Mouse (Mus musculus): ENCODE results near the gene D230025D16Rik. TPM values are rescaled to one million over a fixed set of nuclear protein-coding genes. Genes with fewer than 3 reads are reported as not detected.

D230025D16Rik gene
- total RNA-seq, 2 experiments from 2014 or later = 31.7 to 32.1 TPM

Other genes with a start within 250 kb of the D230025D16Rik start
- gene Ces2h, start 224.3 kb upstream of the D230025D16Rik start, total RNA-seq (2021) = not detected
- gene Ces3a, start 176.5 kb upstream of the D230025D16Rik start, total RNA-seq (2021) = not detected
- not detected for gene Ces3b, start 141.4 kb upstream of the D230025D16Rik start, total RNA-seq (2021)
- not detected for gene Ces4a, start 93.3 kb upstream of the D230025D16Rik start, total RNA-seq (2021)
- gene Cbfb, start 54.5 kb upstream of the D230025D16Rik start, total RNA-seq (2021) = 10 to 100 TPM; 20.7 to 23.1 TPM
- 1 to 10 TPM; 2.6 to 4.8 TPM for gene B3gnt9, start 30.0 kb downstream of the D230025D16Rik start, total RNA-seq (2021)
- 1 to 10 TPM; 6.7 to 7.9 TPM for gene Tradd, start 39.5 kb downstream of the D230025D16Rik start, total RNA-seq (2021)
- gene Fbxl8, start 39.5 kb downstream of the D230025D16Rik start, total RNA-seq (2021) = under 1 TPM; 0.80 to 0.83 TPM
- 1 to 10 TPM; 1.5 to 2.3 TPM for gene Hsf4, start 44.7 kb downstream of the D230025D16Rik start, total RNA-seq (2021)
- gene Nol3, start 51.0 kb downstream of the D230025D16Rik start, total RNA-seq (2021) = 1 to 10 TPM; 4.5 to 5.1 TPM
- 10 to 100 TPM; 31.7 to 38.2 TPM for gene 4931428F04Rik, start 64.7 kb downstream of the D230025D16Rik start, total RNA-seq (2021)
- gene Exoc3l, start 71.0 kb downstream of the D230025D16Rik start, total RNA-seq (2021) = 1 to 10 TPM; 1.7 to 2.0 TPM
- 10 to 100 TPM; 31.5 to 32.1 TPM for gene E2f4, start 72.5 kb downstream of the D230025D16Rik start, total RNA-seq (2021)
- under 1 TPM; 0.31 to 0.91 TPM for gene Elmo3, start 80.5 kb downstream of the D230025D16Rik start, total RNA-seq (2021)
- gene Lrrc29, start 101.1 kb downstream of the D230025D16Rik start, total RNA-seq (2021) = 1 to 10 TPM; 5.1 to 6.9 TPM
- 10 to 100 TPM; 42.2 to 43.1 TPM for gene Tmem208, start 101.2 kb downstream of the D230025D16Rik start, total RNA-seq (2021)
- 1 to 10 TPM; 2.8 to 2.9 TPM for gene Fhod1, start 122.8 kb downstream of the D230025D16Rik start, total RNA-seq (2021)
- 10 to 100 TPM; 25.0 to 35.1 TPM for gene Slc9a5, start 123.7 kb downstream of the D230025D16Rik start, total RNA-seq (2021)
- gene Plekhg4, start 148.1 kb downstream of the D230025D16Rik start, total RNA-seq (2021) = 1 to 10 TPM; 1.7 to 4.9 TPM
- gene Kctd19, start 188.4 kb downstream of the D230025D16Rik start, total RNA-seq (2021) = not detected
- gene Lrrc36, start 188.4 kb downstream of the D230025D16Rik start, total RNA-seq (2021) = under 1 TPM in 1 of 2 experiments, not detected in 1; 0.40 TPM
- gene Tppp3, start 246.4 kb downstream of the D230025D16Rik start, total RNA-seq (2021) = 10 to 100 TPM; 41.2 to 49.7 TPM